Mouse (Mus musculus) thymus, adult 2 months (tissue): Measurements from ENCODE around the gene Chmp3. TPM values are rescaled to one million over a fixed set of nuclear protein-coding genes. Genes with fewer than 3 reads are reported as not detected.

Source experiments
- DNase-seq: peaks from one replicate; pipeline ENCODE4 v3.0.0; 2021
- H3K27ac ChIP-seq: fragments of 200-500 bp; 2 replicates; pipeline ENCODE4 v1.5.1; 2012; ENCODE audit warnings: low read length, control low read depth; ENCODE audit not compliant: control insufficient read depth, insufficient read depth
- H3K27me3 ChIP-seq: fragments of 200-500 bp; 2 replicates; pipeline ENCODE4 v1.6.1; 2012; ENCODE audit warnings: mild to moderate bottlenecking, low read length, moderate library complexity, mixed read lengths; ENCODE audit not compliant: control insufficient read depth, insufficient read depth
- H3K36me3 ChIP-seq: fragments of 200-500 bp; 2 replicates; pipeline ENCODE4 v1.6.1; 2012; ENCODE audit warnings: mild to moderate bottlenecking, low read length, moderate library complexity; ENCODE audit not compliant: control insufficient read depth, insufficient read depth
- H3K4me1 ChIP-seq: fragments of 200-500 bp; replicated peaks from 2 replicates; pipeline ENCODE4 v1.6.1; 2012; ENCODE audit warnings: low read length; ENCODE audit not compliant: control insufficient read depth, insufficient read depth
- H3K4me3 ChIP-seq: fragments of 200-500 bp; 2 replicates; pipeline ENCODE4 v1.5.1; 2012; ENCODE audit warnings: mild to moderate bottlenecking, low read length, control low read depth, moderate library complexity; ENCODE audit not compliant: control insufficient read depth, insufficient read depth
- CTCF ChIP-seq: fragments of 200-500 bp; IDR thresholded peaks from 2 replicates; pipeline ENCODE4 v1.5.1; 2012; ENCODE audit warnings: mild to moderate bottlenecking, control low read depth, low read length, moderate library complexity, borderline replicate concordance; ENCODE audit not compliant: control insufficient read depth, poor library complexity, insufficient read depth; ENCODE audit errors: extremely low read depth
- POLR2A ChIP-seq: fragments of 200-500 bp; IDR thresholded peaks from 2 replicates; pipeline ENCODE4 v1.6.1; 2012; ENCODE audit warnings: mild to moderate bottlenecking, low read length, control low read depth, moderate library complexity; ENCODE audit not compliant: control insufficient read depth, poor library complexity, insufficient read depth; ENCODE audit errors: extremely low read depth
- WGBS: fragments of 180-500 bp; shearing (Covaris S2); methylation state at CpG from one replicate; pipeline ENCODE4 v1.1.7; 2018; 5-methylcytosine and 5-hydroxymethylcytosine counted together
- polyA plus RNA-seq: library from polyadenylated mRNA; depleted of rRNA; stranded (reverse); fragments of >200 nt; gene quantifications from 2 replicates; pipeline ENCODE4 v1.2.3, GENCODE M21; 2012; rRNA removed

The Chmp3 gene
- polyA plus RNA-seq, 1 experiment = 33.8 TPM

DNA sequence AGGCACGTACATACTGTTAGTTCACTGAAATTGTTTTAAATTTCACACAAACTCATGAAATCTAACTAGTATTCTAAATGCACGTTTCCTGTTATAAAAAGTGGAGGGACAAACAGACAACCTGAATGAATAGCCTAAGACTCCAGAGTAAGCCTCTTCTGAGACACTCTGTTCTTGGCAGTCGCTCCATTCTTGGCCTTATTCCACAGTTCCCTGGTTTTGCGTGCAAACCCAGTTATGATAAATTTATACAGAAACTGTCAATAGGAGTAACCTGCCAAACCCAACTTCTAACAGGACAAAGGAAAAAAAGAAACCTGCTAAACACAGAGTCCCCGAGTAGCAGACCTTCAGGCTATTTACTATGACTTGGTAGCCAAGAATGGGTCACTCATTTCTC, 78.4 kb downstream of the Chmp3 start:
- 93% methylated on average over 5 of the region's 5 CpGs for WGBS
- no peak for DNase-seq
- no peak overlapping the region for H3K4me3 ChIP-seq
- H3K4me1 ChIP-seq = no peaks in the 10 kb centered on the region
- H3K36me3 ChIP-seq = peaks cover 95% of the 10 kb centered on the region
- no peaks in the 10 kb centered on the region for H3K27me3 ChIP-seq
- no peak overlapping the region for H3K27ac ChIP-seq
- TF ChIP-seq CTCF (no peak), POLR2A (no peak)

DNA sequence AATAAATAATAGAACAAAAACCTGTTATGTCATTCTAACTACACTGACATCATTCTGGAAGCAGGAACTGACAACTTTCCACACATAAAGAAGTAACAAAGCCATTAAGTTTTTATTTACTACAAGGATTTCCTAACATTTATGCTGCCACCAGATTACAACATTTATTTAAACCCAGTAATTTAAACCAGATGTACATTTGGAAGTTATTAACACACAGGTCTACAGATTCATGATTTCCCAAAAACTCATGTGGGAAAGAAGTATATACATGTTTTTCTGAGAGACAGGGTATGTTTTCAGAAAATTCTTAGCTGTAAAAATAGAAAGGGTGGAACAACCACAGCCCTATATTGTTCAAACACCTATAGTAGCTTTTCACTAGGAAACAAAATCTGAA, 81.1 kb downstream of the Chmp3 start:
- Histone ChIP-seq H3K36me3 (peaks cover 84% of the 10 kb centered on the region), H3K4me1 (no peaks in the 10 kb centered on the region), H3K27ac (no peak overlapping the region), H3K27me3 (no peaks in the 10 kb centered on the region), H3K4me3 (no peak overlapping the region)
- DNase-seq = no peak
- TF ChIP-seq POLR2A (no peak), CTCF (no peak)

DNA sequence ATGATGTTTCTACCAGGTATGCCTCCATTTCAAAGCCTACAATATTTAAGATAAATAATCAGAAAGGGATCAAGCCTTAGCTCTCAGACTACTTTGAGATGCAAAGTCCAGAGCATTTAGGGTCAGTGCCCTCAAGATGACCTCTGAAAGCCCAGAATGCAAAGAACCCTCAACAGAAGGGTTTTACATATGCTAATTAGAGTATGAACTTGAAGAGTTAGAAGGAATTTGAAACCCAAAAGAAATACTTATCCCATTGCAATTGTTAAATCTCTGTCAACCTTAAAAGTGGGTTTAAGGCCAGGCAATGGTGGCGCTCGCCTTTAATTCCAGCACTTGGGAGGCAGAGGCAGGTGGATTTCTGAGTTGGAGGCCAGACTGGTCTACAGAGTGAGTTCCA, 82.4 kb downstream of the Chmp3 start:
- Histone ChIP-seq H3K36me3 (peaks cover 80% of the 10 kb centered on the region), H3K4me3 (no peak overlapping the region), H3K27me3 (no peaks in the 10 kb centered on the region), H3K27ac (no peak overlapping the region), H3K4me1 (no peaks in the 10 kb centered on the region)
- no peak for DNase-seq
- TF ChIP-seq POLR2A (no peak), CTCF (no peak)
- 99% methylated on average over 2 of the region's 2 CpGs for WGBS

DNA sequence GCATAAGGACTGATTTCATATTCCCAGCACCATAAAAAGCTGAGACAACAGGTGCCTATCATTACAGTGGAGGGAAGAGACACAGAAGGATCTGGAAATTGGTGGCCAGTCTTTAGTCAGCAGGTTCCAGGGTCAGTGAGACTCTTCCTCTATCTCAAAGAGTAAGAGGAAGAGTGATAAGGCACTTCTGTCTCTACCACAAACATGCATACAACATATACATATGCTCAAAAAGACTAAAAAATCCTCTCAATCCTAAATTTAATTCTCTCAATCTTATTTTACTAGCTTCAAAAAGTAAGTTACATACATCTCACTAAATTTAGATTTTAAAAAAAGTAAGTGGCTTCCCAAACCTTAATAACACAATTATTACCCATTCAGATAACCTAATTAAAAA, 83.7 kb downstream of the Chmp3 start:
- peaks cover 4% of the 10 kb centered on the region for H3K4me1 ChIP-seq

DNA sequence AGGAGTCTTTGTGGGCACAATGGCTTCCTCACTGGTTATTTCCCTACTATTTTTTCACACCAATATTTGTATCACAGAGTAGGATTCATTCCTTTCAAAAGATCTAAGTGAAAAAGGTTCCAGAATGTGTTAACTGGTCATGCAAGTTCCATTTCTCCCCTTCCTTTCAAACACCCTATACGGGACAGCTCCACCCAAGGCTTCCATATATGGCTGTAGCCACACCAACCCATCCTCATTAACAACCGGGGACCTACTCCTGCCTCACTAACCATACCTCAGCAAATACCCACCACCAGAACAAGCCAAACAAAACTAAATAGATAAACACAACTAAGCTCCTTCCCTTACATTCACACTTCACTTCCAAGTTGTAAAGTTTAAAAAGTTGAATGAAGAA, 87.6 kb downstream of the Chmp3 start:
- no peaks in the 10 kb centered on the region for H3K27me3 ChIP-seq
- TF ChIP-seq CTCF = no peak
- TF ChIP-seq POLR2A = no peak
- WGBS = 42% methylated on average over 2 of the region's 2 CpGs

More for the DNA sequence above, 83.7 kb downstream of the Chmp3 start:
- Histone ChIP-seq H3K27ac (no peak overlapping the region), H3K36me3 (peaks cover 66% of the 10 kb centered on the region), H3K27me3 (no peaks in the 10 kb centered on the region), H3K4me3 (no peak overlapping the region)
- DNase-seq = no peak
- TF ChIP-seq POLR2A (no peak), CTCF (no peak)

DNA sequence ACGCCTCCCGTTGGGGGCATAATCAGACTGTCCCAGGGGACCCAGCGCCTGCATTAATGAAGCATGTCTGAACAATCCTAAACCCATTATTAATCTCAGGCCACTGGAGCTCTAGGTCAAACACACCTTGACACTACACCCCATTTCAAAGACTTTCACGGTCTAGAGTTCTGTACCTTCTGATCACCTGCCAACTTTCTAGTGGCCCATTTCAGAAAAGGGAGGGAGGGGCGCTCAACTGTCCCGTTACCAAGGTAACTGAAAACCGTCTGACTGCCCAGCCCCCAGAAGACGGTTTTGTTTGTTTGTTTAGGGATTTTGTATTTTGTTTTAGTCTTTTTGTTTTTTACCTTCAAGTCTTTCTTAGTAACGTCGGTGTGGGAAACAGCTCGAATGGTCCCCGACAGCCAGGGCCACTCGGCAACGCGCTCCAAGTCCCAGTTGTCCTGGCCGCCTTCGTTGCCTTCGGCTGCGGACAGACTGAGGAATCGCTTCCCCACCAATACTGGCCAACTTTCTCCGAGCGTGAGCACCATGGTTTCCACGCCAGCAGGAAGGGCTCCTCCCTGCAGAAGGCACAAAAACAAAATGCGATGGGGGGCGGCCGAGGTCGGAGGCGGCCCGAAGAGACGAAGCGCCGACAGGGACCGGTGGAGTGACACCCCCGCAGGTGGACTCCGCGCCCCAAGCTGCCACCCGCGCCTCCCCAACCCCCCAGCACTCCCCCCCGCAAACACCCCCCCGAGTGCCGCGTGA, 88.3 kb downstream of the Chmp3 start:
- Histone ChIP-seq H3K36me3 (peaks cover 24% of the 10 kb centered on the region), H3K27me3 (no peaks in the 10 kb centered on the region), H3K4me3 (peak overlapping the region; percentile 83), H3K4me1 (peaks cover 4% of the 10 kb centered on the region), H3K27ac (peak overlapping the region; percentile 80; the same call in 1 of the 2 replicates)
- no peak for DNase-seq
- TF ChIP-seq CTCF = no peak
- no peak for TF ChIP-seq POLR2A
- 6% methylated on average over 42 of the region's 42 CpGs for WGBS

More for the DNA sequence above, 87.6 kb downstream of the Chmp3 start:
- H3K36me3 ChIP-seq = peaks cover 31% of the 10 kb centered on the region
- H3K4me3 ChIP-seq = no peak overlapping the region
- no peak for DNase-seq
- peaks cover 4% of the 10 kb centered on the region for H3K4me1 ChIP-seq
- H3K27ac ChIP-seq = no peak overlapping the region

Other genes starting within 250 kb of the Chmp3 start
- 9.6 and 15.1 TPM in 2 replicates for gene Smyd1, start 221.6 kb upstream of the Chmp3 start, polyA plus RNA-seq
- gene Cd8b1, start 221.0 kb upstream of the Chmp3 start, polyA plus RNA-seq = 712 and 845 TPM in 2 replicates
- gene Cd8a, start 170.4 kb upstream of the Chmp3 start, polyA plus RNA-seq = 883 and 918 TPM in 2 replicates
- gene Rmnd5a, start 103.2 kb upstream of the Chmp3 start, polyA plus RNA-seq = 268 and 316 TPM in 2 replicates
- gene Rnf103, start 49.9 kb upstream of the Chmp3 start, polyA plus RNA-seq = 14.3 and 21.5 TPM in 2 replicates
- gene Kdm3a, start 89.2 kb downstream of the Chmp3 start, polyA plus RNA-seq = 39.9 and 43.5 TPM in 2 replicates
- gene Reep1, start 163.8 kb downstream of the Chmp3 start, polyA plus RNA-seq = 2.1 TPM in 2 replicates